Mouse (Mus musculus) forebrain, embryonic 11.5 days (tissue): ENCODE results near the gene Gm5108. TPM values are rescaled to one million over a fixed set of nuclear protein-coding genes. Genes with fewer than 3 reads are reported as not detected.

ENCODE experiments used
- ATAC-seq: fragments of 200-750 bp; cut with Nextera tagmentation; replicated peaks from 2 replicates; pipeline ENCODE4 v1.8.0; 2017; ENCODE audit warnings: moderate TSS enrichment; ENCODE audit not compliant: low FRiP score
- DNase-seq: peaks from one replicate; pipeline ENCODE4 v3.0.0-alpha.2; 2017; ENCODE audit warnings: low spot score
- H3K27ac ChIP-seq: fragments of 300-500 bp; sonication (generic); 2 replicates; pipeline ENCODE4 v1.5.1; 2014; ENCODE audit warnings: low read depth, low read length
- H3K27me3 ChIP-seq: fragments of 300-500 bp; sonication (generic); 2 replicates; pipeline ENCODE4 v1.6.1; 2014; ENCODE audit warnings: mild to moderate bottlenecking, low read length, mixed read lengths; ENCODE audit not compliant: control insufficient read depth, insufficient read depth
- H3K36me3 ChIP-seq: fragments of 300-500 bp; sonication (generic); 2 replicates; pipeline ENCODE4 v1.6.1; 2014; ENCODE audit warnings: mild to moderate bottlenecking, low read length, moderate library complexity, mixed read lengths; ENCODE audit not compliant: control insufficient read depth, insufficient read depth
- H3K4me1 ChIP-seq: fragments of 300-500 bp; sonication (generic); replicated peaks from 2 replicates; pipeline ENCODE4 v1.6.1; 2014; ENCODE audit warnings: low read length, mixed read lengths; ENCODE audit not compliant: control insufficient read depth, insufficient read depth
- H3K4me2 ChIP-seq: fragments of 300-500 bp; sonication (generic); 2 replicates; pipeline ENCODE4 v1.6.1; 2014; ENCODE audit warnings: low read depth, mild to moderate bottlenecking, low read length, moderate library complexity, mixed read lengths; ENCODE audit not compliant: severe bottlenecking
- H3K4me3 ChIP-seq: fragments of 300-500 bp; sonication (generic); 2 replicates; pipeline ENCODE4 v1.5.1; 2014; ENCODE audit warnings: low read depth, low read length
- H3K9ac ChIP-seq: fragments of 300-500 bp; sonication (generic); 2 replicates; pipeline ENCODE4 v1.6.1; 2014; ENCODE audit warnings: low read length
- H3K9me3 ChIP-seq: fragments of 300-500 bp; sonication (generic); 2 replicates; pipeline ENCODE4 v1.6.1; 2016; ENCODE audit warnings: low read length, mixed read lengths; ENCODE audit not compliant: control insufficient read depth
- WGBS: fragments of 180-500 bp; shearing (Covaris S2); extraction: QIAGEN DNeasy Blood & Tissue Kit; methylation state at CpG from one replicate; pipeline ENCODE4 v1.1.7; 2014; 5-methylcytosine and 5-hydroxymethylcytosine counted together
- polyA plus RNA-seq: library from polyadenylated mRNA; unstranded; fragments of >200 nt; fragmentation: Nextera tagmentation; extraction: Ambion mirVana; gene quantifications from 2 replicates; pipeline ENCODE4 v1.2.1, GENCODE M21; 2014

Gene Gm5108
- polyA plus RNA-seq, 1 experiment from 2014 or later, result not detected

GRCm38 (mm10) chr5:67948074-67948473, 6.6 kb downstream of the Gm5108 start:
- DNase-seq, result no peak
- Histone ChIP-seq H3K4me1 (no peaks in the 10 kb centered on the region), H3K9ac (no peak overlapping the region), H3K4me3 (no peak overlapping the region), H3K9me3 (no peaks in the 10 kb centered on the region), H3K4me2 (no peak overlapping the region), H3K27ac (no peak overlapping the region), H3K27me3 (no peaks in the 10 kb centered on the region), H3K36me3 (no peaks in the 10 kb centered on the region)
- no peak for ATAC-seq
- WGBS, result 90% methylated on average over 5 of the region's 5 CpGs

GRCm38 (mm10) chr5:67954097-67954496, 12.6 kb downstream of the Gm5108 start:
- Histone ChIP-seq H3K4me3 (no peak overlapping the region), H3K27me3 (no peaks in the 10 kb centered on the region), H3K9ac (no peak overlapping the region), H3K27ac (no peak overlapping the region), H3K9me3 (no peaks in the 10 kb centered on the region), H3K4me1 (no peaks in the 10 kb centered on the region), H3K4me2 (no peak overlapping the region), H3K36me3 (no peaks in the 10 kb centered on the region)
- WGBS, result 82% methylated on average over 4 of the region's 4 CpGs
- ATAC-seq (no peak), DNase-seq (no peak)

- H3K4me1 ChIP-seq, result no peaks in the 10 kb centered on the region
- H3K36me3 ChIP-seq, result no peaks in the 10 kb centered on the region
- DNase-seq (no peak), ATAC-seq (no peak)
- no peak overlapping the region for H3K4me2 ChIP-seq
- H3K4me3 ChIP-seq, result no peak overlapping the region
- no peak overlapping the region for H3K27ac ChIP-seq
- no peak overlapping the region for H3K9ac ChIP-seq
- H3K27me3 ChIP-seq, result no peaks in the 10 kb centered on the region
- no peaks in the 10 kb centered on the region for H3K9me3 ChIP-seq
- 62% methylated on average over 7 of the region's 7 CpGs for WGBS
Measured at GRCm38 (mm10) chr5:67955486-67955885, 14.0 kb downstream of the Gm5108 start.

GRCm38 (mm10) chr5:67961708-67962629, 20.5 kb downstream of the Gm5108 start:
- Histone ChIP-seq H3K4me1 (no peaks in the 10 kb centered on the region), H3K4me2 (no peak overlapping the region), H3K27ac (no peak overlapping the region), H3K36me3 (no peaks in the 10 kb centered on the region), H3K27me3 (no peaks in the 10 kb centered on the region), H3K4me3 (no peak overlapping the region), H3K9me3 (no peaks in the 10 kb centered on the region), H3K9ac (no peak overlapping the region)
- ATAC-seq (no peak), DNase-seq (no peak)
- 87% methylated on average over 7 of the region's 7 CpGs for WGBS

GRCm38 (mm10) chr5:67969536-67969935, 28.1 kb downstream of the Gm5108 start:
- H3K4me1 ChIP-seq, result 0 out of 2 replicates have a peak, but pooled peaks cover 1% of the 10 kb centered on the region
- H3K27ac ChIP-seq, result no peak overlapping the region
- DNase-seq (no peak), ATAC-seq (0 out of 2 replicates have a peak, but pooled peaks have one; percentile 53)
- H3K4me3 ChIP-seq, result no peak overlapping the region
- no peaks in the 10 kb centered on the region for H3K9me3 ChIP-seq
- no peak overlapping the region for H3K4me2 ChIP-seq
- no peaks in the 10 kb centered on the region for H3K27me3 ChIP-seq
- H3K36me3 ChIP-seq, result no peaks in the 10 kb centered on the region
- WGBS, result 60% methylated on average over 7 of the region's 7 CpGs
- no peak overlapping the region for H3K9ac ChIP-seq

GRCm38 (mm10) chr5:67981946-67982526, 40.6 kb downstream of the Gm5108 start:
- Histone ChIP-seq H3K9ac (no peak overlapping the region), H3K4me1 (no peaks in the 10 kb centered on the region), H3K27ac (no peak overlapping the region), H3K4me3 (no peak overlapping the region), H3K27me3 (no peaks in the 10 kb centered on the region), H3K36me3 (no peaks in the 10 kb centered on the region), H3K9me3 (no peaks in the 10 kb centered on the region), H3K4me2 (no peak overlapping the region)
- no peak for DNase-seq
- 58% methylated on average over 3 of the region's 3 CpGs for WGBS
- ATAC-seq, result no peak

- Histone ChIP-seq H3K27me3 (no peaks in the 10 kb centered on the region), H3K4me3 (no peak overlapping the region), H3K9ac (no peak overlapping the region), H3K9me3 (no peaks in the 10 kb centered on the region), H3K4me2 (no peak overlapping the region), H3K36me3 (no peaks in the 10 kb centered on the region), H3K4me1 (no peaks in the 10 kb centered on the region), H3K27ac (no peak overlapping the region)
- ATAC-seq, result no peak
- no peak for DNase-seq
Measured at GRCm38 (mm10) chr5:67990426-67990825, 49.0 kb downstream of the Gm5108 start.

GRCm38 (mm10) chr5:68002611-68003010, 61.1 kb downstream of the Gm5108 start:
- Histone ChIP-seq H3K9ac (no peak overlapping the region), H3K27ac (no peak overlapping the region), H3K4me1 (no peaks in the 10 kb centered on the region), H3K4me3 (no peak overlapping the region), H3K4me2 (no peak overlapping the region), H3K9me3 (no peaks in the 10 kb centered on the region), H3K27me3 (no peaks in the 10 kb centered on the region), H3K36me3 (no peaks in the 10 kb centered on the region)
- DNase-seq, result no peak
- WGBS, result 91% methylated on average over 6 of the region's 6 CpGs
- ATAC-seq, result no peak
